Mouse (Mus musculus): ENCODE data around the gene Mtmr4. TPM values are rescaled to one million over a fixed set of nuclear protein-coding genes. Genes with fewer than 3 reads are reported as not detected.

Gene Mtmr4
- total and polyA plus RNA-seq, 3 experiments = 29.4 to 32.9 (median 29.5) TPM

- H3K9ac ChIP-seq (ENCODE audit: insufficient read depth, low read depth) = peak overlapping the region; percentile 99
These were observed 73.7 kb downstream of the Mtmr4 start for GRCm38 (mm10) chr11:87665658-87666057.

More at GRCm38 (mm10) chr11:87665658-87666057, 73.7 kb downstream of the Mtmr4 start:
- DNase-seq (ENCODE audit: extremely low read depth) = no peak
- Histone ChIP-seq H3K36me3 (replicated peaks in 1 of 2; ENCODE audit: control insufficient read depth in 1 of 2, insufficient read depth in 1 of 2, low read length in 1 of 2) (peaks cover 0 to 17% of the 10 kb centered on the region in 2 experiments), H3K4me3 (replicated peaks in 1 of 3; ENCODE audit: low read depth in 2 of 3, low read length in 2 of 3, poor library complexity in 1 of 3) (peak overlapping the region; percentile 60 to 80 (median 80)), H3K27ac (ENCODE audit: insufficient read depth, low read depth) (peak overlapping the region; percentile 85; the same call in 1 of the 2 replicates), H3K9me3 (replicated peaks; ENCODE audit: low read length) (no peaks in the 10 kb centered on the region), H3K4me2 (ENCODE audit: insufficient read depth, low read depth, poor library complexity, severe bottlenecking) (peak overlapping the region; percentile 94), H3K4me1 (ENCODE audit: control insufficient read depth in 1 of 2, insufficient read depth in 2 of 2) (peaks cover 4 to 31% of the 10 kb centered on the region in 2 experiments), H3K27me3 (replicated peaks) (no peaks in the 10 kb centered on the region), H3K79me2 (replicated peaks; ENCODE audit: control insufficient read depth, extremely low read depth, insufficient read depth, poor library complexity, severe bottlenecking) (peaks cover 72% of the 10 kb centered on the region)
- dilution Hi-C loops (cut with MboI; ENCODE audit: extremely low pct_ligation_motif_present, extremely low pct_unique_long_range_greater_than_20kb, low sequenced_read_pairs) = no loop called here
- TF ChIP-seq EP300 (IDR thresholded peaks at IDR 0.05; ENCODE audit: low read length) (no peak), RCOR1 (conservative IDR thresholded peaks at IDR 0.05; ENCODE audit: low read depth, low read length) (0 out of 2 replicates have a peak, but pooled peaks have one; percentile 5)
- in situ Hi-C loops (cut with MboI; ENCODE audit: low pct_ligation_motif_present, low pct_unique_long_range_greater_than_20kb, low sequenced_read_pairs) = no loop called here

Other genes starting within 250 kb of the Mtmr4 start
- gene Ppm1e, start 233.1 kb upstream of the Mtmr4 start, total RNA-seq (2012; rRNA removed) = 0.50 and 0.64 TPM in 2 replicates
- 0.66 and 0.74 TPM in 2 replicates for gene Ppm1e, start 233.1 kb upstream of the Mtmr4 start, total RNA-seq (2014; rRNA removed)
- 0.86 and 1.1 TPM in 2 replicates for gene Ppm1e, start 233.1 kb upstream of the Mtmr4 start, polyA plus RNA-seq (2012; ENCODE audit: insufficient read length, low read depth)
- gene Rad51c, start 187.2 kb upstream of the Mtmr4 start, total RNA-seq (2012; rRNA removed) = 5.3 and 6.8 TPM in 2 replicates
- gene Rad51c, start 187.2 kb upstream of the Mtmr4 start, total RNA-seq (2014; rRNA removed) = 5.6 and 6.3 TPM in 2 replicates
- 4.8 and 6.1 TPM in 2 replicates for gene Rad51c, start 187.2 kb upstream of the Mtmr4 start, polyA plus RNA-seq (2012; ENCODE audit: insufficient read length, low read depth)
- gene Tex14, start 187.1 kb upstream of the Mtmr4 start, total RNA-seq (2012; rRNA removed) = 1.4 and 1.5 TPM in 2 replicates
- 1.4 and 2.1 TPM in 2 replicates for gene Tex14, start 187.1 kb upstream of the Mtmr4 start, total RNA-seq (2014; rRNA removed)
- 1.3 and 1.6 TPM in 2 replicates for gene Tex14, start 187.1 kb upstream of the Mtmr4 start, polyA plus RNA-seq (2012; ENCODE audit: insufficient read length, low read depth)
- gene Gm11492, start 25.5 kb upstream of the Mtmr4 start, total RNA-seq (2012; rRNA removed) = not detected in 2 replicates
- not detected in 2 replicates for gene Gm11492, start 25.5 kb upstream of the Mtmr4 start, total RNA-seq (2014; rRNA removed)
- not detected in 2 replicates for gene Gm11492, start 25.5 kb upstream of the Mtmr4 start, polyA plus RNA-seq (2012; ENCODE audit: insufficient read length, low read depth)
- 1.5 and 1.7 TPM in 2 replicates for gene Sept4, start 23.3 kb upstream of the Mtmr4 start, total RNA-seq (2012; rRNA removed)
- gene Sept4, start 23.3 kb upstream of the Mtmr4 start, total RNA-seq (2014; rRNA removed) = 0.32 TPM in 1 of 2 replicates, not detected in the other
- 0.42 and 1.5 TPM in 2 replicates for gene Sept4, start 23.3 kb upstream of the Mtmr4 start, polyA plus RNA-seq (2012; ENCODE audit: insufficient read length, low read depth)
- 0.04 TPM in 1 of 2 replicates, not detected in the other for gene Hsf5, start 25.0 kb downstream of the Mtmr4 start, total RNA-seq (2012; rRNA removed)
- not detected in 2 replicates for gene Hsf5, start 25.0 kb downstream of the Mtmr4 start, total RNA-seq (2014; rRNA removed)
- not detected in 2 replicates for gene Hsf5, start 25.0 kb downstream of the Mtmr4 start, polyA plus RNA-seq (2012; ENCODE audit: insufficient read length, low read depth)
- gene Rnf43, start 70.6 kb downstream of the Mtmr4 start, total RNA-seq (2012; rRNA removed) = 23.8 and 27.7 TPM in 2 replicates
- gene Rnf43, start 70.6 kb downstream of the Mtmr4 start, total RNA-seq (2014; rRNA removed) = 10.7 and 12.2 TPM in 2 replicates
- 26.3 and 27.8 TPM in 2 replicates for gene Rnf43, start 70.6 kb downstream of the Mtmr4 start, polyA plus RNA-seq (2012; ENCODE audit: insufficient read length, low read depth)
- gene Supt4a, start 145.4 kb downstream of the Mtmr4 start, total RNA-seq (2012; rRNA removed) = 241 and 287 TPM in 2 replicates
- gene Supt4a, start 145.4 kb downstream of the Mtmr4 start, total RNA-seq (2014; rRNA removed) = 251 and 256 TPM in 2 replicates
- gene Supt4a, start 145.4 kb downstream of the Mtmr4 start, polyA plus RNA-seq (2012; ENCODE audit: insufficient read length, low read depth) = 220 and 229 TPM in 2 replicates
- gene Tspoap1, start 168.4 kb downstream of the Mtmr4 start, total RNA-seq (2012; rRNA removed) = 19.9 and 36.9 TPM in 2 replicates
- gene Tspoap1, start 168.4 kb downstream of the Mtmr4 start, total RNA-seq (2014; rRNA removed) = 12.8 and 16.5 TPM in 2 replicates
- gene Tspoap1, start 168.4 kb downstream of the Mtmr4 start, polyA plus RNA-seq (2012; ENCODE audit: insufficient read length, low read depth) = 11.6 and 12.3 TPM in 2 replicates
- gene Mpo, start 201.4 kb downstream of the Mtmr4 start, total RNA-seq (2012; rRNA removed) = not detected in 2 replicates
- gene Mpo, start 201.4 kb downstream of the Mtmr4 start, total RNA-seq (2014; rRNA removed) = not detected in 2 replicates
- gene Mpo, start 201.4 kb downstream of the Mtmr4 start, polyA plus RNA-seq (2012; ENCODE audit: insufficient read length, low read depth) = not detected in 2 replicates
- gene Lpo, start 236.1 kb downstream of the Mtmr4 start, total RNA-seq (2012; rRNA removed) = not detected in 2 replicates
- gene Lpo, start 236.1 kb downstream of the Mtmr4 start, total RNA-seq (2014; rRNA removed) = not detected in 2 replicates
- gene Lpo, start 236.1 kb downstream of the Mtmr4 start, polyA plus RNA-seq (2012; ENCODE audit: insufficient read length, low read depth) = not detected in 2 replicates

All from CH12.LX (cell line).